Mouse (Mus musculus) G1E (cell line): ENCODE measurements around the gene Slc35e3.
A peak's percentile ranks its signal among the peaks of the same experiment; 100 is the strongest.

ENCODE experiments used
- CTCF ChIP-seq: IDR thresholded peaks from 2 replicates; pipeline ENCODE4 v1.5.1; 2012; ENCODE audit warnings: low read depth, low read length, inconsistent platforms, mixed read lengths
- GATA1 ChIP-seq: IDR thresholded peaks from 2 replicates; pipeline ENCODE4 v1.6.1; 2012; ENCODE audit warnings: borderline replicate concordance, low read length, inconsistent platforms, mixed read lengths

- TF ChIP-seq GATA1 (no peak), CTCF (peak; percentile 30)
These were observed 14.7 kb downstream of the Slc35e3 start for GRCm38 (mm10) chr10:117731244-117732101.
